Mouse (Mus musculus) splenic B cell, adult 2 months (primary cell): Measurements from ENCODE around the gene Krt1.

Experiments used
- DNase-seq: peaks from one replicate; pipeline ENCODE4 v3.0.0-alpha.2; 2011; ENCODE audit warnings: low read depth, low spot score
- H3K27me3 ChIP-seq: 2 replicates; pipeline ENCODE4 v1.6.1; 2012; ENCODE audit warnings: mild to moderate bottlenecking, low read length, moderate library complexity, mixed read lengths; ENCODE audit not compliant: control insufficient read depth, poor library complexity, insufficient read depth, severe bottlenecking
- H3K36me3 ChIP-seq: 2 replicates; pipeline ENCODE4 v1.6.1; 2012; ENCODE audit warnings: mild to moderate bottlenecking, low read length, moderate library complexity, mixed read lengths; ENCODE audit not compliant: control insufficient read depth, poor library complexity, insufficient read depth, severe bottlenecking

Krt1 gene

GRCm38 (mm10) chr15:101850694-101851093 is at the start of gene Krt1:
TSS of gene Krt1 (minus strand) at chr15:101850794.
- H3K36me3 ChIP-seq = no peaks in the 10 kb centered on the region
- DNase-seq = no peak
- H3K27me3 ChIP-seq = no peaks in the 10 kb centered on the region

GRCm38 (mm10) chr15:101895216-101895615 is 44.6 kb upstream of the Krt1 start:
- Histone ChIP-seq H3K36me3 (no peaks in the 10 kb centered on the region), H3K27me3 (no peaks in the 10 kb centered on the region)
- no peak for DNase-seq

GRCm38 (mm10) chr15:101892820-101893219 is 42.2 kb upstream of the Krt1 start, which contains the start of gene Krt76:
TSS of gene Krt76 (minus strand) at chr15:101892920.
- no peak for DNase-seq
- Histone ChIP-seq H3K36me3 (no peaks in the 10 kb centered on the region), H3K27me3 (no peaks in the 10 kb centered on the region)

- Histone ChIP-seq H3K36me3 (no peaks in the 10 kb centered on the region), H3K27me3 (no peaks in the 10 kb centered on the region; the same call in 1 of the 2 replicates)
- DNase-seq = no peak
These were observed 29.2 kb upstream of the Krt1 start for GRCm38 (mm10) chr15:101879776-101880175.

GRCm38 (mm10) chr15:101878041-101878440 is 27.4 kb upstream of the Krt1 start:
- no peak for DNase-seq
- no peaks in the 10 kb centered on the region; the same call in 1 of the 2 replicates for H3K27me3 ChIP-seq
- no peaks in the 10 kb centered on the region for H3K36me3 ChIP-seq

DNA sequence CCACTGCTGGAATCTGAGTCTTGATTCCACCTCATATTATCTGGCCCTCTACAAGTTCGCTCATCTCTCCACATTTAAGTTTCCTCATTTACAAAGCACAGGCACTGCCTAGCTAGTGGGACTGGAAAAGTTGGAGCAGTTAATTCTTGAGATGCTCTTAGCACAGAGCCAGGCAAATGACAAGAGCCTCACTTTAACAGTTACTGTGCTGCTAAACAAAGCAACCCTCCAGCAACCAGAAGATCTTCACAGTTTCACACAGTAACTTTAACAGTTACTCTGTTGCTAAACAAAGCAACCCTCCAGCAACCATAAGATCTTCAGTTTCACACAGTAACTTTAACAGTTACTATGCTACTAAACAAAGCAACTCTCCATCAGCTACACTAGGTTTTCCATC is 23.8 kb upstream of the Krt1 start:
- Histone ChIP-seq H3K36me3 (no peaks in the 10 kb centered on the region), H3K27me3 (no peaks in the 10 kb centered on the region; the same call in 1 of the 2 replicates)
- no peak for DNase-seq

DNA sequence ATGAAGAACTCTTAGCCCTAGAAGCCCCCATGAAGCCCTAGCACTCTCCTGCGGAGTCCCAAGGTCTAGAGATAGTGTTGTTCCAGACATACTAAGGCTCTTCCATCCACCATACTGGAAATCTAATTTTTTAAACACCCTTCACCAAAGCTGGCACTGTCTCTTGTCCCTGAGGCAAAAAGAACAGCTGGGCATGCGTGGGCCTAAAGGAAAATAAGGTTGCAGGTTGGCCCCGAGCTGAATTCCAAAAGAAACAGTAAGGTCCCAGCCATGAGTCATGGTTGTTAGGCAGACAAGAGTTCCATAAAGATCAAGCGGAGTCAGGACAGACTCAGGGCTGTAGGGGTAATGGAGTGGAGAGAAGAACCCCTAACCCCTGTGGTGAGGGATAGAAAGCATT is 22.6 kb upstream of the Krt1 start:
- H3K27me3 ChIP-seq = no peaks in the 10 kb centered on the region
- no peak for DNase-seq
- H3K36me3 ChIP-seq = no peaks in the 10 kb centered on the region

GRCm38 (mm10) chr15:101869431-101869830 is 18.8 kb upstream of the Krt1 start, which contains the start of gene Krt77:
TSS of gene Krt77 (minus strand) at chr15:101869705.
- Histone ChIP-seq H3K36me3 (no peaks in the 10 kb centered on the region), H3K27me3 (no peaks in the 10 kb centered on the region)
- no peak for DNase-seq

GRCm38 (mm10) chr15:101866754-101867153 is 16.2 kb upstream of the Krt1 start:
- no peak for DNase-seq
- no peaks in the 10 kb centered on the region for H3K36me3 ChIP-seq
- no peaks in the 10 kb centered on the region for H3K27me3 ChIP-seq

DNA sequence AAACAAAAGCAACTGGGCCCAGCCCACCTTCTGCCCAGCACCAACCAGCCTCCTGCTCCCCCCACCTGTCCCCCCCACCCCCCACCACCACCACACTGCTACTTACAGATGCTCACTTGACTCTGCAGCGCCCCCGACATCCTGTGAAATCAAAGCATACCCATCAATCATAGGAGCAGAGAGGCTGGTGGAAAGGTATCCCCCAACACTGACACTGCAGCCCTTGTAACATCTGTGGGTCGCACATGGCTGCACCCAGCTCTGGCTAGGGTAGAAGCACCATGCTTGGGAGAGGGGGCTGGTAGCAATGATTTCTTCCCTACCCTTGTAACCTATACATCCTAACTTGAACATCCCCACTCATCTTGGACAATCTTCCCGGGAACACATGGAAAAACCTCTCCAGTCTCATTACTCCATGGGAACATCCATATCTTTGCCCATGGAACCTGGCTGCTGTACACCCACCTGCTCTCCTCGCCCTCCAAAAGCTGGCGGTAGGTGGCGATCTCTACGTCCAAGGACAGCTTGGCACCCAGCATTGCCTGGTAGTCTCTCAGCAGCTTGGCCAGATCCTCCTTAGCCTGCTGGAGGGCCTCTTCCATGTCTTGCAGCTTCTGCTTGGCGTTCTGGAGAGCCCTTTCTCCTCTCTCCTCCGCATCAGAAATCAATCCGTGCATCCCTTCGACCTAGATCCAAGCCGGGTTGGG is 10.0 kb upstream of the Krt1 start:
- Histone ChIP-seq H3K36me3 (no peaks in the 10 kb centered on the region), H3K27me3 (no peaks in the 10 kb centered on the region)
- no peak for DNase-seq

- H3K36me3 ChIP-seq = no peaks in the 10 kb centered on the region
- H3K27me3 ChIP-seq = no peaks in the 10 kb centered on the region
- DNase-seq = no peak
These were observed 9.2 kb upstream of the Krt1 start for GRCm38 (mm10) chr15:101859735-101860170.

DNA sequence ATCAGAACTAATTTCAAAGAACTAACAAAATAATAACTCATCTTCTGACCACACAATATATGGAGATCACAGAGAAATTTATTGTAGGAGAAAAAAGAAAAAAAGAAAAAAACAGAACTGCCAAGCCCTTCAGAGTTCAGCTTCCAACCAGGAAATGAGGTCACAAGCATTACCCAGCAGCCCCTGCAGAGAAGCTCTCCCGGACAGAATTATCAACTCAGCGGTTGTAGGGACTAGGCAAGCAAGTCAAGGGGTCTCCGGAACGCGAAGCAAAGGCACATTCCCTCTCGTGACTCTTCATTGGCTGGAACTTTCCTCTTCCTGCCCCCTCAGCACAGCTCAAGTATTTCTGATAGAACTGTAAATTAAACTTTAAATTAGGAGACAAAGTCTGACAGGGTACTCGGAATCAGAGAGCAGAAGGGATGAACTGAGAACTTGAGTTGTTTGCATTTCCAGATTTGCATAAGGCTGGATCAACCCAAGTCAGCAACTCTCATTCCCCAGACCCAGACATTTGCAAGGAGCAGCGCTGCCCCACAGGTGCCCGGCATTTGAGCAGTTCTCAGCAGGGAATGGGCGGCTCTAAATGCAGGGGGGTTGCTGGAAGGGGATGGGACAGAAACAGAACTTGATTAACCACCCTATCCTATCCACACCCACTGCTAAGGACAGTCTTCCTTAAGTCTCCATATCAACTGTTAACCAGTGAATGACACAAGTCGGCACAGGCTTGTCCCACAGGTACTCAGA is 8.3 kb upstream of the Krt1 start:
- Histone ChIP-seq H3K27me3 (no peaks in the 10 kb centered on the region), H3K36me3 (no peaks in the 10 kb centered on the region)
- DNase-seq = no peak

- Histone ChIP-seq H3K27me3 (no peaks in the 10 kb centered on the region), H3K36me3 (no peaks in the 10 kb centered on the region)
- no peak for DNase-seq
These were observed 6.1 kb upstream of the Krt1 start for GRCm38 (mm10) chr15:101856696-101857095.

- no peak for DNase-seq
- H3K36me3 ChIP-seq = no peaks in the 10 kb centered on the region
- no peaks in the 10 kb centered on the region for H3K27me3 ChIP-seq
These were observed 5.1 kb upstream of the Krt1 start for GRCm38 (mm10) chr15:101855732-101856131.

DNA sequence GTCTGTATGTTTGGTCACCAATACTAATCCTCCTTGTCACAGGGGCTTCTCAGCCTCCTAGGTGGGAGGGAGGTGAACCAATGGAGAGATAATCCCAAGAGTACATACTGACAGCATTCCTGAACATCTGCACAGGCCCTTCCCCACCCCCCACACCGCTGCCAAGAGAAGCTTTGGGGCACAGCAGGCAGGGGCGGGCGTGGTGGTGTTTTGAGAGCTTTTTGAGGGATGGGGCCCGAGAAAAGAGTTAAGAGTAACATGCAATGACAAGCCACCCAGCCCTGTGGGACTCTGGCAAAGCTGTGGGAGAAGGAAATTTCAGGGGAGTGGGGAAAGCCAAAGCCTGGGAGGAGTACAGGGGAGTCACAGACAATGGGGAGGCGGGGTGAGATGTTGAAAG is 3.7 kb upstream of the Krt1 start:
- no peak for DNase-seq
- Histone ChIP-seq H3K27me3 (no peaks in the 10 kb centered on the region), H3K36me3 (no peaks in the 10 kb centered on the region)
